Mouse (Mus musculus): ENCODE measurements at regions not wholly inside any gene's neighbourhood (a gene's known extent, or its start where the extent isn't known, plus 50 kb on each side); places are given as distances from the start of the nearest gene placed in this dataset.

DNA sequence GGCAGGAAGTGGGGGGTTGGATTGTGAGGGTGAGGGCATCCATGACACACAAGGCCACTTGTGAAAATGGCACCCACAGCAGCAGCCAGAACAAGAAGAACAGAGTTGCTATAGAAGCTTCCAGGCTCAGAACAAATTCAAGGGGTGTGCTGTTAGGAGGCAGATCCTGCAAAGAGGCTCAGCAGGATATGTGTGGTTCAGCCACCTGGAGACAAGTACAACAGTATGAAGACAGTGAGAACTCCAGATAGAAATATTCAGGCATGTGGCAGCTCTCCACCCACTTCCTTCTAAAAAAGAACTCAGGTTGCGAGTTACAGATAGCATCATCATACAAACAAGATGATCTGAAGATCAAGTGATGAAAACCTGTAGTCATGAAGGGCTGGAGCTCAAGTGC lies 544.9 kb upstream of the Tnp1 start:
- H3K4me3 ChIP-seq (ENCODE audit: insufficient read depth, poor library complexity, severe bottlenecking) = no peak overlapping the region
- TF ChIP-seq USF1 (IDR thresholded peaks at IDR 0.05; ENCODE audit: low read depth) (no peak), MYOG (IDR thresholded peaks at IDR 0.05; ENCODE audit: control insufficient read depth, extremely low read depth, insufficient read length) (no peak), CTCF (IDR thresholded peaks at IDR 0.05; ENCODE audit: control insufficient read depth, insufficient read depth, insufficient read length) (no peak), CEBPB (IDR thresholded peaks at IDR 0.05; ENCODE audit: low read depth) (no peak), MAX (IDR thresholded peaks at IDR 0.05) (no peak), MYOD1 (IDR thresholded peaks at IDR 0.05; ENCODE audit: control insufficient read depth, insufficient read length, low read depth) (no peak), FOSL1 (IDR thresholded peaks at IDR 0.05; ENCODE audit: insufficient read depth, low read length, poor library complexity, severe bottlenecking) (no peak)
- H3K79me3 ChIP-seq (ENCODE audit: low read depth) = no peaks in the 10 kb centered on the region

DNA sequence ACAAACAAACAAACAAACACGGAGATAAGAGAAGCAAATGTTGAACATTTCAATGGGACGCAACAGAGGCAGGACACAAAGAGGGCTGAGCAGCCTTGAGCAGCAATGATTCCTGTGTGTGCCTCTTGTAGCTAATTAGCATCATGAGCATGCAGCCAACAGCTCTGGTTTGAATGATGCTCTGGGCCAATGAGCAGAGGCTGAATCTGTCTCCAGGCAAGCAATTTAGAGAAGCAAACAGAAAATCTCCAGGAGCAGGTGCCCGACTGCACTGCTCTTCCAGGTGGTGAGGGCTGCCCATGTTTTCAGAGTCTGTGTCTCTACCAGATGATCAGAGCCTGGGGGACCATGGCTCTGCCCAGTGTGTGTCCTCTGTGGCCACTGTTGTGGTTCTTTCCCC lies 532.2 kb upstream of the Tnp1 start:
- Histone ChIP-seq H3ac (ENCODE audit: control insufficient read depth, insufficient read length, low read depth) (no peak overlapping the region), H3K79me3 (ENCODE audit: low read depth) (no peaks in the 10 kb centered on the region), H3K79me2 (ENCODE audit: control insufficient read depth, insufficient read depth) (no peaks in the 10 kb centered on the region), H3K4me3 (ENCODE audit: insufficient read depth, poor library complexity, severe bottlenecking) (no peak overlapping the region), H3K36me3 (ENCODE audit: control insufficient read depth, insufficient read depth) (no peaks in the 10 kb centered on the region), H3K27me3 (ENCODE audit: control insufficient read depth, insufficient read depth, insufficient read length) (peaks cover 5% of the 10 kb centered on the region)
- no peak for TF ChIP-seq MYOD1 (IDR thresholded peaks at IDR 0.05; ENCODE audit: control insufficient read depth, insufficient read length, low read depth)
- no peak for TF ChIP-seq FOSL1 (IDR thresholded peaks at IDR 0.05; ENCODE audit: insufficient read depth, low read length, poor library complexity, severe bottlenecking)
- TF ChIP-seq USF1 (IDR thresholded peaks at IDR 0.05; ENCODE audit: low read depth) = no peak
- no peak for TF ChIP-seq CEBPB (IDR thresholded peaks at IDR 0.05; ENCODE audit: low read depth)
- TF ChIP-seq MYOG (IDR thresholded peaks at IDR 0.05; ENCODE audit: control insufficient read depth, extremely low read depth, insufficient read length) = no peak
- no peak for TF ChIP-seq MAX (IDR thresholded peaks at IDR 0.05)
- TF ChIP-seq CTCF (IDR thresholded peaks at IDR 0.05; ENCODE audit: control insufficient read depth, insufficient read depth, insufficient read length) = no peak

More for the DNA sequence above, 544.9 kb upstream of the Tnp1 start:
- no peaks in the 10 kb centered on the region for H3K36me3 ChIP-seq (ENCODE audit: control insufficient read depth, insufficient read depth)
- no peaks in the 10 kb centered on the region for H3K27me3 ChIP-seq (ENCODE audit: control insufficient read depth, insufficient read depth, insufficient read length)
- H3K79me2 ChIP-seq (ENCODE audit: control insufficient read depth, insufficient read depth) = no peaks in the 10 kb centered on the region
- H3ac ChIP-seq (ENCODE audit: control insufficient read depth, insufficient read length, low read depth) = no peak overlapping the region

DNA sequence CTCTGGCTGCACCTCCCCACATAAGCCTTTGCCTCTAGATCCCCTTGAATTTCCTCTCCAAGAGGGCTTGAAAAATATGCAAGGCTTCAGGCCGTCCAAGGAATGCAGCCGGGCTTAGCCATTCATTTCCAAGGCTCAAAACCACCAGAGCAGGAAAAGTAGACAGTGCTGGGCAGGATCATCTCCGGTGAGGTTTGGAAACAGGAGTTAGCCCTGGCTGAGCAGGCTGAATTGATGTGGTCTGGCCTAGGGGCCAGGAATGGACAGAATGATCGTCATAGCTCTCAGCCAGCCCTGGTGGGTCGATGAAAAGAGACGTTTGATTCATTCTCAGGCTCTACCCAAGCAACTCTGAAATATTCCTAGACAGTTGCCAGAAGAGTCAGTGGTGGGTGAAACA lies 529.7 kb upstream of the Tnp1 start:
- Histone ChIP-seq H3K79me2 (ENCODE audit: control insufficient read depth, insufficient read depth) (no peaks in the 10 kb centered on the region), H3ac (ENCODE audit: control insufficient read depth, insufficient read length, low read depth) (no peak overlapping the region), H3K4me3 (ENCODE audit: insufficient read depth, poor library complexity, severe bottlenecking) (no peak overlapping the region), H3K79me3 (ENCODE audit: low read depth) (no peaks in the 10 kb centered on the region), H3K36me3 (ENCODE audit: control insufficient read depth, insufficient read depth) (no peaks in the 10 kb centered on the region), H3K27me3 (ENCODE audit: control insufficient read depth, insufficient read depth, insufficient read length) (peaks cover 5% of the 10 kb centered on the region)
- TF ChIP-seq MYOD1 (IDR thresholded peaks at IDR 0.05; ENCODE audit: control insufficient read depth, insufficient read length, low read depth) = no peak
- TF ChIP-seq FOSL1 (IDR thresholded peaks at IDR 0.05; ENCODE audit: insufficient read depth, low read length, poor library complexity, severe bottlenecking) = no peak
- TF ChIP-seq CEBPB (IDR thresholded peaks at IDR 0.05; ENCODE audit: low read depth) = no peak
- TF ChIP-seq MYOG (IDR thresholded peaks at IDR 0.05; ENCODE audit: control insufficient read depth, extremely low read depth, insufficient read length) = no peak
- TF ChIP-seq USF1 (IDR thresholded peaks at IDR 0.05; ENCODE audit: low read depth) = no peak
- no peak for TF ChIP-seq CTCF (IDR thresholded peaks at IDR 0.05; ENCODE audit: control insufficient read depth, insufficient read depth, insufficient read length)
- TF ChIP-seq MAX (IDR thresholded peaks at IDR 0.05) = no peak

DNA sequence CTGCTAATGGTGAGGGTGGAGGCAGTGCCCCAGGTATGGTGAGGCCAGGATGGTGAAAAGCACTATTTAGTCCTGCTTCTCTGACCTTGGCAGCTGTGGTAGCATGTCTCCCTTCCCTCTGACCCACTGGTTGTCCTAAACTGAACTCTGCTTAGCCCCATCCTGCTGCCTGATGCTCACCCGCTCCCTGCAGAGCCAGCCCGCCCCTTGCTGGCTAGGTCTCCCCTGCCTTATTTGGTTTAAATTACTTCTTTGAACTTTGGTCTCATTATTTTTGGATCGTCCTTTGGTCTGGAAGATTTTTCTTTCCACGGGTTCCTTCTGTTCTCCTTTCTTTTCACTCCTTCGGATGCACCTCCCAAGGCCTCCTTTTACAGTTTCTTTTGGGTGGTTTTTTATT lies 525.7 kb upstream of the Tnp1 start:
- Histone ChIP-seq H3K36me3 (ENCODE audit: control insufficient read depth, insufficient read depth) (no peaks in the 10 kb centered on the region), H3K27me3 (ENCODE audit: control insufficient read depth, insufficient read depth, insufficient read length) (peaks cover 5% of the 10 kb centered on the region), H3K79me2 (ENCODE audit: control insufficient read depth, insufficient read depth) (no peaks in the 10 kb centered on the region), H3K4me3 (ENCODE audit: insufficient read depth, poor library complexity, severe bottlenecking) (no peak overlapping the region), H3ac (ENCODE audit: control insufficient read depth, insufficient read length, low read depth) (no peak overlapping the region), H3K79me3 (ENCODE audit: low read depth) (no peaks in the 10 kb centered on the region)
- TF ChIP-seq CTCF (IDR thresholded peaks at IDR 0.05; ENCODE audit: control insufficient read depth, insufficient read depth, insufficient read length) = no peak
- TF ChIP-seq MYOG (IDR thresholded peaks at IDR 0.05; ENCODE audit: control insufficient read depth, extremely low read depth, insufficient read length) = no peak

DNA sequence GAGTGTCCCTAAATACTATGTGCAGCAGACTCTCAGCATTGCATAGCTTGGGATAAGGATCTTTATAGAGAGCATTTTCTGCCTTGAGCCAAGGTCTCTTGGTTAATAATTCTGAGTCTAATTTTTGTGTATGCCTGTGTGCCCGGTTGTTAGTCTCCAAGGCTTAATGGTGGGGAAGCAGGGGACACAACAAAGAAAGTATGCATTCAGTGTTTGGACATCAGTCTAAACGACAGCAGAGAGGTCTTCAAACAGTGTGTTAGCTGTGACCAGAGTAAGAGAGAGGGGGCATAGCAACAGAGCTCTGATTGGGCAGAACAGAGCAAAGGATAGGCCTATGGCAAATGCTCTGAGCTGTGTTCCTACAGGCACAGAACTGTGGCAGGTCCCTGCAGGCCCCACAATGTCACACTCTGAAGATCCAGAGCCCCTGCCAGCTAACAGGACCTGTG lies 522.7 kb upstream of the Tnp1 start:
- Histone ChIP-seq H3K27me3 (ENCODE audit: control insufficient read depth, insufficient read depth, insufficient read length) (peaks cover 9% of the 10 kb centered on the region), H3ac (ENCODE audit: control insufficient read depth, insufficient read length, low read depth) (no peak overlapping the region), H3K4me3 (ENCODE audit: insufficient read depth, poor library complexity, severe bottlenecking) (no peak overlapping the region), H3K79me2 (ENCODE audit: control insufficient read depth, insufficient read depth) (no peaks in the 10 kb centered on the region), H3K79me3 (ENCODE audit: low read depth) (no peaks in the 10 kb centered on the region), H3K36me3 (ENCODE audit: control insufficient read depth, insufficient read depth) (no peaks in the 10 kb centered on the region)
- no peak for TF ChIP-seq USF1 (IDR thresholded peaks at IDR 0.05; ENCODE audit: low read depth)
- TF ChIP-seq MAX (IDR thresholded peaks at IDR 0.05) = no peak
- TF ChIP-seq CEBPB (IDR thresholded peaks at IDR 0.05; ENCODE audit: low read depth) = no peak
- TF ChIP-seq CTCF (IDR thresholded peaks at IDR 0.05; ENCODE audit: control insufficient read depth, insufficient read depth, insufficient read length) = no peak
- TF ChIP-seq MYOD1 (IDR thresholded peaks at IDR 0.05; ENCODE audit: control insufficient read depth, insufficient read length, low read depth) = no peak
- no peak for TF ChIP-seq MYOG (IDR thresholded peaks at IDR 0.05; ENCODE audit: control insufficient read depth, extremely low read depth, insufficient read length)
- no peak for TF ChIP-seq FOSL1 (IDR thresholded peaks at IDR 0.05; ENCODE audit: insufficient read depth, low read length, poor library complexity, severe bottlenecking)

DNA sequence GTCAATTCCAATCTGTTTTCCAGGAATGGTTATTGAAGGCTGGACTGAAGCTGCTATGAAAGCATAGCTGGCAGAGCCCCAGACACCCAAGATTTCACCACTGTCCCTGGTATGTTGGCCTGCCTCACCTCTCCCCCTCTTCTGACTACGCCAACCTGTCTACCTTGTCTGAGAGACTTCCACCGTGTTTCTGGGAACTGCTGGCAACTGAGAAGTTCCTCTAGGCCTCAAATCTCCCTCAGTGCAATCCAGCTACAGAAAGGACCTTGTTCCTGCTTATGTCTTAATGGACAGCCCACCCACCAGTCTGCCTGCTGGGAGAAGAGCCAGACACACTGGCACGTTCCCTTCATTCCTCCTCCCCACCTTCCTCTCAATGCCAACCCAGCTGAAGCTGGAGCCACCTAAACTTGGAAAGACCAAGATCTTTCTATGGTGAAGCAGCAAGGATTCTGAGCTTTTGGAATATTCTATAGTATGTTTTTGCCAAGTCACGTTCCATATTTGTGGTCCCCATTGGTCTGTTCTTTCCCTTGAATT lies 520.1 kb upstream of the Tnp1 start:
- H3K79me2 ChIP-seq (ENCODE audit: control insufficient read depth, insufficient read depth) = no peaks in the 10 kb centered on the region
- H3K79me3 ChIP-seq (ENCODE audit: low read depth) = no peaks in the 10 kb centered on the region
- H3K4me3 ChIP-seq (ENCODE audit: insufficient read depth, poor library complexity, severe bottlenecking) = no peak overlapping the region
- no peaks in the 10 kb centered on the region for H3K36me3 ChIP-seq (ENCODE audit: control insufficient read depth, insufficient read depth)
- TF ChIP-seq MYOD1 (IDR thresholded peaks at IDR 0.05; ENCODE audit: control insufficient read depth, insufficient read length, low read depth) (no peak), CTCF (IDR thresholded peaks at IDR 0.05; ENCODE audit: control insufficient read depth, insufficient read depth, insufficient read length) (no peak), FOSL1 (IDR thresholded peaks at IDR 0.05; ENCODE audit: insufficient read depth, low read length, poor library complexity, severe bottlenecking) (no peak), MYOG (IDR thresholded peaks at IDR 0.05; ENCODE audit: control insufficient read depth, extremely low read depth, insufficient read length) (no peak), CEBPB (IDR thresholded peaks at IDR 0.05; ENCODE audit: low read depth) (no peak), MAX (IDR thresholded peaks at IDR 0.05) (no peak), USF1 (IDR thresholded peaks at IDR 0.05; ENCODE audit: low read depth) (no peak)
- no peak overlapping the region for H3ac ChIP-seq (ENCODE audit: control insufficient read depth, insufficient read length, low read depth)
- peaks cover 10% of the 10 kb centered on the region for H3K27me3 ChIP-seq (ENCODE audit: control insufficient read depth, insufficient read depth, insufficient read length)

Measured in C2C12 (cell line).